In genomic region chr2:119337425-119338265, GRCm38 (mm10) we compare ENCODE assay signal across 8 mouse cellular contexts. TPM values are rescaled to one million over a fixed set of nuclear protein-coding genes. Genes with fewer than 3 reads are reported as not detected.
DNase-seq lines count a peak whose midpoint lies in the region; ATAC-seq and TF ChIP-seq lines count a peak whose summit lies in the region.

No protein-coding gene starts in this region.

- no peaks in the 10 kb centered on the region for H3K9me3 ChIP-seq in forebrain, embryonic 12.5 days
- H3K9me3 ChIP-seq in liver, postnatal 0 days (ENCODE audit: low read length), result no peaks in the 10 kb centered on the region
- no peaks in the 10 kb centered on the region for H3K9me3 ChIP-seq in neural tube, embryonic 13.5 days

- peaks cover 37% of the 10 kb centered on the region for H3K27me3 ChIP-seq in forebrain, embryonic 12.5 days
- H3K27me3 ChIP-seq in liver, postnatal 0 days (ENCODE audit: insufficient read depth, low read length), result no peaks in the 10 kb centered on the region; the same call in 1 of the 2 replicates
- H3K27me3 ChIP-seq in neural tube, embryonic 13.5 days, result peaks cover 28% of the 10 kb centered on the region

- ATAC-seq in forebrain, embryonic 12.5 days (ENCODE audit: low FRiP score), result peak; percentile 87
- peak; percentile 91 for ATAC-seq in liver, postnatal 0 days
- ATAC-seq in neural tube, embryonic 13.5 days (ENCODE audit: low read depth), result peak; percentile 86

- peak overlapping the region; percentile 64 for H3K9ac ChIP-seq in forebrain, embryonic 12.5 days
- H3K9ac ChIP-seq in liver, postnatal 0 days (replicated peaks), result peak overlapping the region; percentile 62
- peak overlapping the region; percentile 87 for H3K9ac ChIP-seq in neural tube, embryonic 13.5 days

- peak overlapping the region; percentile 84 for H3K4me2 ChIP-seq in forebrain, embryonic 12.5 days
- peak overlapping the region; percentile 84 for H3K4me2 ChIP-seq in liver, postnatal 0 days (ENCODE audit: low read depth, low read length)
- H3K4me2 ChIP-seq in neural tube, embryonic 13.5 days, result peak overlapping the region; percentile 82

- intact Hi-C loops in heart, postnatal 10 days (cut with DNase I), result loop anchor here (1.0 kb wide), 2 partner anchors 37 to 74 kb away; no protein-coding TSS in a partner anchor

- TF ChIP-seq CTCF in liver, postnatal 0 days (IDR thresholded peaks at IDR 0.05; ENCODE audit: low read depth), result peak; percentile 92

- 8% methylated on average over 60 of the region's 60 CpGs for WGBS in forebrain, embryonic 12.5 days
- WGBS in liver, postnatal 0 days (ENCODE audit: insufficient replicate concordance), result 9% methylated on average over 50 of the region's 60 CpGs
- WGBS in neural tube, embryonic 13.5 days, result 8% methylated on average over 60 of the region's 60 CpGs

- peak; percentile 68 to 69 for DNase-seq in CD8-positive naive resting alpha-beta T cell, adult 2 months (ENCODE audit: low read depth in 2 of 2, low spot score in 2 of 2)
- DNase-seq in c-Kit-positive CD71-positive TER-119-positive erythroid progenitor cells, embryonic 14.5 days (ENCODE audit: low spot score), result peak; percentile 76
- peak; percentile 94 to 96 for DNase-seq in heart, postnatal 10 days
- DNase-seq in layer of hippocampus, adult 11-12 months (ENCODE audit: low spot score), result peak; percentile 86
- DNase-seq in liver, postnatal 0 days, result peak; percentile 92
- peak; percentile 29 for DNase-seq in telencephalon, adult 2 months (ENCODE audit: low read depth, low spot score)

- TF ChIP-seq EP300 in liver, postnatal 0 days (IDR thresholded peaks at IDR 0.05; ENCODE audit: low read depth), result no peak

- H3K4me1 ChIP-seq in forebrain, embryonic 12.5 days, result peaks cover 9% of the 10 kb centered on the region
- H3K4me1 ChIP-seq in liver, postnatal 0 days (ENCODE audit: insufficient read depth), result peaks cover 16% of the 10 kb centered on the region
- H3K4me1 ChIP-seq in neural tube, embryonic 13.5 days (replicated peaks), result peaks cover 10% of the 10 kb centered on the region

- no peaks in the 10 kb centered on the region for H3K36me3 ChIP-seq in forebrain, embryonic 12.5 days (replicated peaks)
- no peaks in the 10 kb centered on the region for H3K36me3 ChIP-seq in liver, postnatal 0 days (replicated peaks; ENCODE audit: insufficient read depth, low read length)
- no peaks in the 10 kb centered on the region for H3K36me3 ChIP-seq in neural tube, embryonic 13.5 days

- H3K4me3 ChIP-seq in forebrain, embryonic 12.5 days (replicated peaks), result peak overlapping the region; percentile 52
- peak overlapping the region; percentile 56 for H3K4me3 ChIP-seq in liver, postnatal 0 days (ENCODE audit: low read depth, low read length)
- H3K4me3 ChIP-seq in neural tube, embryonic 13.5 days, result peak overlapping the region; percentile 58

- peak overlapping the region; percentile 33 for H3K27ac ChIP-seq in forebrain, embryonic 12.5 days
- peak overlapping the region; percentile 62 for H3K27ac ChIP-seq in liver, postnatal 0 days (ENCODE audit: low read depth)
- H3K27ac ChIP-seq in neural tube, embryonic 13.5 days (replicated peaks), result peak overlapping the region; percentile 61

RNA-seq across cellular contexts. Expression of gene Dll4, which starts 12.1 kb away (rescaled TPM):
- polyA plus RNA-seq in forebrain, embryonic 12.5 days (2016; fragmentation: Nextera tagmentation; extraction: Ambion mirVana), result 3.5 and 3.8 TPM in 2 replicates
- 10 to 100 TPM; 23.8 to 27.9 TPM for total RNA-seq in heart, postnatal 10 days (2021)
- 1.8 and 1.9 TPM in 2 replicates for polyA plus RNA-seq in liver, postnatal 0 days (2015; fragmentation: Nextera tagmentation; extraction: Ambion mirVana)
- polyA plus RNA-seq in neural tube, embryonic 13.5 days (2015; fragmentation: Nextera tagmentation; extraction: Ambion mirVana), result 4.9 and 5.3 TPM in 2 replicates

RNA-seq across cellular contexts. Expression of gene Chac1, which starts 13.4 kb away (rescaled TPM):
- polyA plus RNA-seq in forebrain, embryonic 12.5 days (2016; fragmentation: Nextera tagmentation; extraction: Ambion mirVana), result 2.4 and 2.7 TPM in 2 replicates
- total RNA-seq in heart, postnatal 10 days (2021), result 1 to 10 TPM; 3.5 to 7.5 TPM
- polyA plus RNA-seq in liver, postnatal 0 days (2015; fragmentation: Nextera tagmentation; extraction: Ambion mirVana), result 0.35 and 0.36 TPM in 2 replicates
- 6.2 TPM in 2 replicates for polyA plus RNA-seq in neural tube, embryonic 13.5 days (2015; fragmentation: Nextera tagmentation; extraction: Ambion mirVana)

RNA-seq across cellular contexts. Expression of gene Vps18, which starts 49.1 kb away (rescaled TPM):
- polyA plus RNA-seq in forebrain, embryonic 12.5 days (2016; fragmentation: Nextera tagmentation; extraction: Ambion mirVana), result 25.5 and 27.4 TPM in 2 replicates
- 10 to 100 TPM; 13.4 to 13.7 TPM for total RNA-seq in heart, postnatal 10 days (2021)
- polyA plus RNA-seq in liver, postnatal 0 days (2015; fragmentation: Nextera tagmentation; extraction: Ambion mirVana), result 4.7 TPM in 2 replicates
- polyA plus RNA-seq in neural tube, embryonic 13.5 days (2015; fragmentation: Nextera tagmentation; extraction: Ambion mirVana), result 23.9 and 24.2 TPM in 2 replicates

Comparison
In these comparisons a context has a peak if more than half of its experiments do, and no peak if none do; other contexts are left out.
1. Peak in every context shown above with its lines: DNase-seq, ATAC-seq, H3K4me3 ChIP-seq and H3K27ac ChIP-seq.
2. DNase-seq: peak in every context shown above with its lines; median percentile 95 in heart, postnatal 10 days; 92 in liver, postnatal 0 days; 86 in layer of hippocampus, adult 11-12 months; 76 in c-Kit-positive CD71-positive TER-119-positive erythroid progenitor cells, embryonic 14.5 days; 68 in CD8-positive naive resting alpha-beta T cell, adult 2 months; 29 in telencephalon, adult 2 months.